Mouse (Mus musculus) ES-Bruce4 (cell line): ENCODE measurements around the gene Ccdc43. TPM values are rescaled to one million over a fixed set of nuclear protein-coding genes. Genes with fewer than 3 reads are reported as not detected.

Experiments used
- H3K27ac ChIP-seq: 2 replicates; pipeline ENCODE4 v1.5.1; 2012; ENCODE audit warnings: low read length, inconsistent platforms; ENCODE audit not compliant: insufficient read depth
- H3K27me3 ChIP-seq: 2 replicates; pipeline ENCODE4 v1.6.1; 2012; ENCODE audit warnings: mild to moderate bottlenecking, low read length, inconsistent platforms; ENCODE audit not compliant: control insufficient read depth, poor library complexity, insufficient read depth, severe bottlenecking
- H3K36me3 ChIP-seq: 2 replicates; pipeline ENCODE4 v1.6.1; 2012; ENCODE audit warnings: inconsistent platforms, mild to moderate bottlenecking, low read length, moderate library complexity; ENCODE audit not compliant: control insufficient read depth, poor library complexity, insufficient read depth, severe bottlenecking
- H3K4me1 ChIP-seq: one replicate; pipeline ENCODE4 v1.8.1; 2011; ENCODE audit warnings: low read length; ENCODE audit not compliant: control insufficient read depth, insufficient read depth
- H3K4me3 ChIP-seq: 2 replicates; pipeline ENCODE4 v1.5.1; 2011; ENCODE audit warnings: low read depth, mild to moderate bottlenecking, low read length
- H3K9ac ChIP-seq: 2 replicates; pipeline ENCODE4 v1.6.1; 2012; ENCODE audit warnings: low read depth, mild to moderate bottlenecking, inconsistent platforms; ENCODE audit not compliant: poor library complexity, severe bottlenecking
- H3K9me3 ChIP-seq: replicated peaks from 2 replicates; pipeline ENCODE4 v1.6.1; 2012; ENCODE audit warnings: mild to moderate bottlenecking, low read length, inconsistent platforms; ENCODE audit not compliant: control insufficient read depth, poor library complexity, insufficient read depth, severe bottlenecking
- CTCF ChIP-seq: IDR thresholded peaks from one replicate; pipeline ENCODE4 v1.8.1; 2011; ENCODE audit warnings: low read depth, low read length
- EP300 ChIP-seq: IDR thresholded peaks from 2 replicates; pipeline ENCODE4 v1.6.1; 2011; ENCODE audit warnings: low read depth, low read length; ENCODE audit not compliant: insufficient read depth
- POLR2A ChIP-seq: IDR thresholded peaks from one replicate; pipeline ENCODE4 v1.8.1; 2011; ENCODE audit warnings: low read length; ENCODE audit not compliant: insufficient read depth
- polyA plus RNA-seq: library from polyadenylated mRNA; stranded (reverse); fragments of >200 nt; gene quantifications from 2 replicates; pipeline ENCODE4 v1.2.4, GENCODE M21; 2011; ENCODE audit warnings: low read depth; ENCODE audit not compliant: missing spikeins, insufficient read depth, insufficient read length

Ccdc43 gene
- polyA plus RNA-seq, 1 experiment: 62.0 TPM

DNA sequence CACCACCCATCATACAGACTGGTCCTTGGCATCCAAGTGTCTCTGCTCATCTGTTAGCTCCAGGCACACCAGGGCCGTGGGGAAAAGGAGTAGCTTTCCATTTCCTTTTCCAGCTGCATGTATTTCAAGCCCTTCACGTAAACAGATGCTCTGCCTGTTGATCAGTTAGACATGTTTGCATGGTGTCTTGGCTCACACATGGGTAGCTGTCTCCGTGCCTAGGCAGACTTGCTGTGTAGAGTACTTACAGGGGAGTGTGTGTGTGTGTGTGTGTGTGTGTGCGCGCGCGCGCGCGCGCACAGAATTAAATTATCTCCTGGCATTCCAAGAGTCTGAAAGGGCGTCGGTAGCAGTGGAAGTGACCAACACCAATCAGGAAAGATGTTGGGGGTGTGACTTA is 51.4 kb downstream of the Ccdc43 start:
- no peak overlapping the region for H3K9ac ChIP-seq
- no peak overlapping the region for H3K4me3 ChIP-seq
- TF ChIP-seq POLR2A (no peak), EP300 (no peak), CTCF (no peak)
- H3K9me3 ChIP-seq: no peaks in the 10 kb centered on the region
- H3K27ac ChIP-seq: no peak overlapping the region
- H3K27me3 ChIP-seq: no peaks in the 10 kb centered on the region
- no peaks in the 10 kb centered on the region for H3K4me1 ChIP-seq
- H3K36me3 ChIP-seq: no peaks in the 10 kb centered on the region

DNA sequence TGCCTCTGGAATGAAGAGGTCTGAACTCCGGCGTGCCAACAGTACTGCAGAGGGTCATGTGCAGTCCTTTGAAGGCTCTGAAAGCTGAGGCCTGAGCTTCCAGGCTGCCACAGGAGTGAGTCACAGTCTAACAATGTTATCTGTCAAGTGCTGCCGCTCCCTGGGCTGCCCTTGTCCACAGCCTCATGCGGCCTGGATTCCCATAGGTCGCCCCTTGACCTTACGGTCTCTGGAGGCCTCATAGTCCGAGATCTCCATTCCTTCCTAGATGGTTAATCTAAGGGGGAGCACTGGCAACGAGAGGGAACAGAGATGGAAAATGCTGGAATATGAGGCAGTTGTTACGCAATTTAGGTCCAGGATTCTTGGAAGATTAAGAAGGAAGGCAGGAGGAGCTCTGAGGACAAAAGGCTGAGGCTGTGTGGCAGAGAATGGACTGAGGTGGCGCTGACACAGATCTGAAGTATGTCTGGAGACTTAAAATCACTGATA is 53.6 kb downstream of the Ccdc43 start:
- H3K9ac ChIP-seq: no peak overlapping the region
- no peak overlapping the region for H3K27ac ChIP-seq
- H3K9me3 ChIP-seq: no peaks in the 10 kb centered on the region
- H3K4me3 ChIP-seq: no peak overlapping the region
- no peaks in the 10 kb centered on the region for H3K36me3 ChIP-seq
- TF ChIP-seq EP300 (0 out of 2 replicates have a peak, but pooled peaks have one; percentile 20), CTCF (no peak)
- H3K4me1 ChIP-seq: no peaks in the 10 kb centered on the region
- no peaks in the 10 kb centered on the region for H3K27me3 ChIP-seq

DNA sequence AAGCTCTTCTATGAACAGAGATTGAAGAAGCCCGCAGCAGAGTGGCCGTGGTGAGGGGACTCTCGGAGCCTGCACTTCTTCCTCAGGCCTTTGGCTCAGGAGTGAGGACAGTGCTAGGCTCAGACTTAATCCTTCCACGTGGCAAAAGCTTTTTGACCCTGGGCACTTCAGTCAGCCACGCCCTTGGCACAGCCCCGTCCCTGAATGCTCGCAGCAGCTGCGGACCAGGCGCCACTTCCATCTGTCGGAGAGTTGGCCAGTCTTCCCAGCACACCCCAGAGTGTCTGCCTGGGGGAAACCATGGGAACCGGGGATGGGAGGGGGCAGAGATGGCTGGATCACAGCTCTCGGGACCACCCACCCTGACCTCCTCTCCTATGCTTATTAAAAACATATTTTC is 60.7 kb downstream of the Ccdc43 start:
- Histone ChIP-seq H3K4me1 (peaks cover 6% of the 10 kb centered on the region), H3K9ac (no peak overlapping the region)

More for the DNA sequence above, 60.7 kb downstream of the Ccdc43 start:
- Histone ChIP-seq H3K27me3 (no peaks in the 10 kb centered on the region), H3K9me3 (no peaks in the 10 kb centered on the region), H3K4me3 (no peak overlapping the region), H3K36me3 (no peaks in the 10 kb centered on the region), H3K27ac (no peak overlapping the region)
- no peak for TF ChIP-seq EP300

Other genes starting within 250 kb of the Ccdc43 start
- 7.0 and 7.9 TPM in 2 replicates for gene Itga2b, start 227.7 kb downstream of the Ccdc43 start, polyA plus RNA-seq
- gene Gpatch8, start 141.4 kb downstream of the Ccdc43 start, polyA plus RNA-seq: 75.8 and 89.1 TPM in 2 replicates
- 3.8 and 5.3 TPM in 2 replicates for gene Gm11627, start 118.3 kb downstream of the Ccdc43 start, polyA plus RNA-seq
- 30.3 and 36.1 TPM in 2 replicates for gene Fzd2, start 93.4 kb downstream of the Ccdc43 start, polyA plus RNA-seq
- 8.8 and 9.4 TPM in 2 replicates for gene Meioc, start 34.1 kb downstream of the Ccdc43 start, polyA plus RNA-seq
- 1.2 and 2.4 TPM in 2 replicates for gene Adam11, start 63.7 kb upstream of the Ccdc43 start, polyA plus RNA-seq
- 67.4 and 71.0 TPM in 2 replicates for gene Gjc1, start 121.9 kb upstream of the Ccdc43 start, polyA plus RNA-seq
- gene Higd1b, start 138.1 kb upstream of the Ccdc43 start, polyA plus RNA-seq: not detected in 2 replicates
- 152 and 195 TPM in 2 replicates for gene Eftud2, start 183.2 kb upstream of the Ccdc43 start, polyA plus RNA-seq
- gene Ccdc103, start 183.4 kb upstream of the Ccdc43 start, polyA plus RNA-seq: 0.37 and 1.2 TPM in 2 replicates
- gene Fam187a, start 187.4 kb upstream of the Ccdc43 start, polyA plus RNA-seq: not detected in 2 replicates
- not detected in 2 replicates for gene Gfap, start 203.1 kb upstream of the Ccdc43 start, polyA plus RNA-seq
- gene Kif18b, start 227.3 kb upstream of the Ccdc43 start, polyA plus RNA-seq: 72.3 and 75.4 TPM in 2 replicates
- gene C1ql1, start 248.9 kb upstream of the Ccdc43 start, polyA plus RNA-seq: 4.8 and 5.9 TPM in 2 replicates